Mouse (Mus musculus) liver, embryonic 14.5 days (tissue): ENCODE results near the gene Rec114.
A peak's percentile ranks its signal among the peaks of the same experiment; 100 is the strongest.

ENCODE experiments used
- CTCF ChIP-seq: IDR thresholded peaks from 2 replicates; pipeline ENCODE4 v1.5.1; 2016; ENCODE audit warnings: antibody characterized with exemption, low read depth, control low read depth
- EP300 ChIP-seq: IDR thresholded peaks from 2 replicates; pipeline ENCODE4 v1.6.1; 2016; ENCODE audit warnings: antibody characterized with exemption, low read depth

DNA sequence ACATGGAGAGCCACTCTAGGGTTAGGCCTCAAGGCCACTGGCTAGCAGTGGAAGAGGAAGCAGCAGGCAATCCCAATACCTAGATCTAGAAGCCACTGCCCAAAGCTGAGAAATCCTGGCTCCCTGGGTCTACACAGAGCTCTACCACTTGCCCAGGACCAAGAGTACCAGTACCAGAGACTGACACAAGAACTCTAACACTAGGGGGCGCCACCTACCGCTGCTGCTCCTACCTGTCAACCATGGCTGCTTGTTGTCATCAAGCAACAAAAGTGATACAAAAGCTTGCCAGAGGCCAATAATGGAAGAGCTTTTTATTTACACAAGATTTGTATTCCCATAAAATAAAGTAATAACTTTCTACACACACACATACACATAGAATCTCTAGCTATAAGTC is 33.8 kb downstream of the Rec114 start:
- TF ChIP-seq CTCF (peak; percentile 90), EP300 (no peak)
